Mouse (Mus musculus): ENCODE measurements around the gene Adamts8. TPM values are rescaled to one million over a fixed set of nuclear protein-coding genes. Genes with fewer than 3 reads are reported as not detected.

The Adamts8 gene
- polyA plus RNA-seq (2012; rRNA removed): 1.0 and 2.1 TPM in 2 replicates

DNA sequence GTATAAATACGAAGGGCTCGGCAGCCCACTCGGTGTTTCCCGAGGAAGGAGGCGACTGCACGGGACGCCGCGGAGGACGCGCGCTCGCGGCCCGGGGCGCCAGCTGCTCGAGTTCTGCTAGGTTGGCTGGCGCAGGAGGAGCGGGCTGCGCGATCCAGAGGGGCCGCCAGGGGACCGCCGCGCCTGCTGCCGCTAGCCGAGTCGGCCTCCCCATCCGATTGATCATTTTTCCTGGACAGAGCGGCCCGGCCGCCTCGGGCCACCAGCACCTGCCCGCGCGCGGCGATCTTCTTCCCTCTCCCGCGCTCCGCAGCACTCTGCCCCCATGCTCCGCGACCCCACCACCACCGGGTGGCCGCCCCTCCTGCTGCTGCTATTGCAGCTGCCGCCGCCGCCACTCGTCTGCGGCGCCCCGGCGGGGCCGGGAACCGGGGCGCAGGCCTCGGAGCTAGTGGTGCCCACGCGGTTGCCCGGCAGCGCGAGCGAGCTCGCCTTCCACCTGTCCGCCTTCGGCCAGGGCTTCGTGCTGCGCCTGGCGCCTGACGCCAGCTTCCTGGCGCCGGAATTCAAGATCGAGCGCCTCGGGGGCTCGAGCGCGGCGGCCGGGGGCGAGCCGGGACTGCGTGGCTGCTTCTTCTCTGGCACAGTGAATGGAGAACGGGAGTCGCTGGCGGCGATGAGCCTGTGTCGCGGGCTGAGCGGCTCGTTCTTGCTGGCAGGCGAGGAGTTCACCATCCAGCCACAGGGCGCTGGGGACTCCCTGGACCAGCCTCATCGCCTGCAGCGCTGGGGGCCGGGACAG lies at the start of gene Adamts8:
TSS of gene Adamts8 (plus strand) at position 51 of the 802 bp plus-strand sequence.

DNA sequence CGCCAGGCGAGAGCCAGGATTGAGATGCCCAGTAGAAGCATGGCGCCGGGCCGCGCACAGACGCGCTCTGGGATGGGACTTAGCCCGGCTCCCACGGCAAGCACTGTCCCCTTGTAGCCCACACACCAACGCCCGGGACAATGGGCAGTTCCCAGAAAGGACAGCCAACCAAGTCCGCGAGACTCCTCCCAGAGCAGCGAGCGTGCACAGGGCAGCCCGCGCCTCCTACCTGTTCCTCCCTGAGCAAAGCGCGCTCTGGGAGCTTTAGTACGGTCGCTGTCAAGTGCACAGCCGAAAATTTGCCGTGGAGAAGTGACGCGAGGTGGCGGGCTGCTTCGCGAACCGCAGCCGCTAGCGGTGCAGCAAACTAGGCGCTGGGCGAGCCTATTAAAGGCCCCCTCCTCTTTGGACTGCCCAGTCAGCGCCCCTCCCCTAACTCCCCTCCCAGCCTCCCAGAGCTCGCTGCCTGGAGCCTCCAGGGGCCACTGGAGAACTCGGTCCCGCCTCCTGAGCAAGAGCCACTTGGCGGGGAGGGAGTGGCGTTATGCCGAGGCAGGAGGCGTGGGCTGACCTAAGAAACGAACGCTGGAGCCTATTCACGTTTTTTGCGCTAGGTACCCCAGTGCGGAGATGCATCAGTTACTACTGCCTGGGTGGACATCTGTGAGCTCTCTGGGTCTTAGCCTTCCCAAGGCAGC lies 20.0 kb upstream of the Adamts8 start, which contains the start of gene Adamts15:
TSS of gene Adamts15 (minus strand) at position 256 of the 698 bp plus-strand sequence.

Other genes starting within 250 kb of the Adamts8 start
- 5.9 and 6.8 TPM in 2 replicates for gene Adamts15, start 20.1 kb upstream of the Adamts8 start, polyA plus RNA-seq (2012; rRNA removed)
- 2.7 and 5.3 TPM in 2 replicates for gene Zbtb44, start 88.1 kb downstream of the Adamts8 start, polyA plus RNA-seq (2012; rRNA removed)
- gene St14, start 189.3 kb downstream of the Adamts8 start, polyA plus RNA-seq (2012; rRNA removed): 64.5 and 82.6 TPM in 2 replicates